Mouse (Mus musculus): ENCODE results near the gene Znrf1.

DNA sequence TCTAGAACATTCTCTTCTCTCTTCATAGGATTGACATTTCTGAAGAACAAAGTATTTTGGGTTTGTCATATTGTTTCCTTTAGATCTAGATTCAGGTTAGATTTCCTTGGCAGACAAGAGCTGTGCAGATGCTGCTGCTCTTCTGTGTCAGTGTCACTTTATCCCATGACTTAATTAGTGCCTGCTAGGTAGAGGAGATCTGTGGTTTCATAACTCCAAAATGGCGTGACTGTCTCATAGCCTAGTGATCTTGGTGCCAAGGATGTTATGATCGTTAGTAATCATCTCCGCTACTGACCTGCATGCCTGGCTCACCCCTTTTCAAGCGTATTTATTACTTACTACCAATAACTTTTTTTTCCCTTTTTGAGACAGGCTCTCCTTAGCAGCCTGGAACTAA is 34.0 kb downstream of the Znrf1 start:
- TF ChIP-seq CTCF (IDR thresholded peaks at IDR 0.05; ENCODE audit: control insufficient read depth, insufficient read depth, insufficient read length) = no peak
- no peak for TF ChIP-seq USF1 (IDR thresholded peaks at IDR 0.05; ENCODE audit: low read depth)

Data from C2C12 (cell line).